Mouse (Mus musculus) spleen, postnatal 4 days (tissue): ENCODE measurements around the gene Elf5.

Experiments
- DNase-seq, 2 experiments: peaks; one replicate each; pipeline ENCODE4 v3.0.0; 2022; ENCODE audit warnings: low spot score in 2 of 2

The Elf5 gene

DNA sequence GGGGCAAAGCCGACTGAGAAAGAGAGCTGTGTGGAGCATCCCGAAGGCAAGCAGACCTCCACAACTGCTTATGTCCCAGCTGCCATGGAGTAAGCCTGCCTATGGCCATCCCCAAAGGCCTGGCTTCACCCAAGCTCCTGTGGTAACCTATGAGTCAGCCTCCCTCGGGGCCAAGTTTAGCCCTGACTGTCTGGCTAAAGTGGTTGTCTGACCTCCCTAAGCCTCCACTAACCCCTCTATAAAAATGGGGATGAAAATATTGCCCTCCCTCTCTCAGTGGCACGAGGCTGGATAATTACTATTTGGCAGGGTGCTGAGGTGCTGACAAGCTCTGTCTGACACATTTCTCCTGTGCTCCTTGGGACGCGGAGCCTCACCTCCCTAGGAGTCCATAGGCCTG lies at the start of gene Elf5:
Gene Elf5 (plus strand): TSS at position 341 of the 400 bp plus-strand sequence.
- no peak for DNase-seq

DNA sequence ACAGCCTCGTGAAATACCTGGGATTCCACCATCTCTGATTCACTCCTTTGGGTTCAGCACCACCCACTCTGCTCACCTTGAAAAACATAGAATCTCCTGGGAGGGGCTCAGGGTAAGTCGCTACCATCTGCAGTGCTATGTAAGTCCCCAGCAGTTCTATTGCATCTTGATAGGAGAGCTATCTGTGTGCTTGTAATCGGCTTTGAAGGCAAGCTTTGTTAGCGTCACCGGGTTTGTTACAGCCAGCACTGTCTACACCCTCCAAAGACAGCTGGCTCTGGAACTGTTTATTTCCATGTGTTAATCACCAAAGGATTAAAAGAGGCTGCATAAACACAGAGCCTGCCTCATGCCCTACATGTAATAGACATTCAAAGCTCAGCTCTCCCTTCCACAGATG lies 38.9 kb upstream of the Elf5 start:
- no peak for DNase-seq

- no peak for DNase-seq
Measured at GRCm38 (mm10) chr2:103379502-103380160, 31.9 kb upstream of the Elf5 start.

- DNase-seq: no peak
Measured at GRCm38 (mm10) chr2:103382174-103382573, 29.3 kb upstream of the Elf5 start.

GRCm38 (mm10) chr2:103387881-103388280 lies 23.6 kb upstream of the Elf5 start:
- DNase-seq: no peak

DNA sequence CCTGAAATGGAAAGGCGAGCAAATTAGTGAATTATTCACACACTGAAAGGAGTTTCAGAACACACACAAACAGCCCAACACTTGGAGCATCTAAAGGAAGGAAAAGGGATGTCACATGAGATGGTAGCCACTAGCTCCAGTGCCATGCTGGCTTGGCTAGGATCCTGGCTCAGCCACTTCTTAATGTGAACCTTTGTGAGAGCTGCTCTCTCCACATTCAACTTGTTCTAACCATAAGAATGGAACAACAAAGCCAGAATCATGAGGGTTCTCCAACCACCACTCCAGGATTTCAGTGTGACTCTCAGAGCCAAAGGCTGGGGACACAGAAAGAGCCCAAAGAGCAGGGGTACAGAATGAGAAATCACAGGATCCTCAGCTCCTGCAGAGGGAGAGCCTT lies 23.2 kb upstream of the Elf5 start:
- DNase-seq: no peak

GRCm38 (mm10) chr2:103390086-103390988 lies 21.2 kb upstream of the Elf5 start:
- DNase-seq: no peak

DNA sequence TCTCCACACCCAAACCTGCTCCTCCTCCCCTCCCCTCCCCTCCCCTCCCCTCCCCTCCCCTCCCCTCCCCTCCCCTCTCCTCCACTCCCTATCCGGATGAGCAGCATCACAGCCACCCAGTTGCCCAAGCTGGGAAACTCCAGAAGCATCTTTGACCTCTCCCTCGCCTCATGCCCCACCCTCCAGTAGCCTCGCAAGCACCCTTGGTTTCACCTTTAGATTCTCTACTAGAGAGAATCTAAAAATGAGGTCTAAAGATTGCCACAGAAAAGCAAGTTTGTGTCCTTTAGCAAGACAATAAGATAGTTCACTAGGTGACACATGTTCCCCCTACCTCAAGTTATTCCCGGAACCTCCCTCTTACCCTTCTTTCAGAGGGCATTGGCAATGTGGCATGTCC lies 19.9 kb upstream of the Elf5 start:
- DNase-seq: no peak

DNA sequence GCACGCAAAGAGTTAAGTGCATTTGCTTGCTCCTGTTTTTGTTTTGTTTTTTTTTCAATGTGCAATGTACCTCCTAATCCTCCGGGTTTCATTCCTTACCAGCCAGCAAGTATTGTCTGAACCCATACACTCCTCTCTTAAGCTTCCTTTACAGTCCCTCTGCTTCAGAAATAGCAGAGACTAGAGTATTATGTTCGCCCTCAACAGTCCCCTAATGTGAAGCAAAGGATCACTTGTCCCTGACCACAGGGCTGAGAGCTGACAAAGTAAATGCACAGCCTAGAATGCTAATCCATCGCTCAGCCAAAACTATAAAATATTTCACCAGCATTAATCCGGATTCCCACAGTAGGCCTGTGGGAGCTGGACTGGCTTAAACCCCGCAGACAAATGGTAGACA lies 13.4 kb upstream of the Elf5 start:
- DNase-seq: no peak

- no peak for DNase-seq
Measured at GRCm38 (mm10) chr2:103400691-103401090, 10.8 kb upstream of the Elf5 start.

DNA sequence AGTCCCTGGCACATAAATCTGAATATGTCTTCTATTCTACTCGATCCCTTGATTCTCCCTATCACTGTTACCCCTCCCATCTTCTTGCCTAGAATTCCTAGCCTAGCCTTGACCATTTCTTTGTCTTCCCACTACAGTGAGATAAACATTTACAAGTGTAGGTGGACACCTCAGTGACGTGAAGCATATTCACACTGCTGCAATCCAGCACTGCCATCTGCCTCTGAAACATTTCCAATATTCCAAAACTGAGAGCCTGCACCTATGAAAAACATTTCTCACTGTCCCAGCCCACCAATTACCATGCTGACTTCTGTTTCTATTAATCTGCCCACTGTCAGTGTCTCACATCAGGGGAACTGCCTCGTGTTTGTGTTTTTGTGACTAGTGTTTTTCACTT lies 5.2 kb upstream of the Elf5 start:
- DNase-seq: no peak

- no peak for DNase-seq
Measured at GRCm38 (mm10) chr2:103411816-103412215, 328 bp downstream of the Elf5 start.

DNA sequence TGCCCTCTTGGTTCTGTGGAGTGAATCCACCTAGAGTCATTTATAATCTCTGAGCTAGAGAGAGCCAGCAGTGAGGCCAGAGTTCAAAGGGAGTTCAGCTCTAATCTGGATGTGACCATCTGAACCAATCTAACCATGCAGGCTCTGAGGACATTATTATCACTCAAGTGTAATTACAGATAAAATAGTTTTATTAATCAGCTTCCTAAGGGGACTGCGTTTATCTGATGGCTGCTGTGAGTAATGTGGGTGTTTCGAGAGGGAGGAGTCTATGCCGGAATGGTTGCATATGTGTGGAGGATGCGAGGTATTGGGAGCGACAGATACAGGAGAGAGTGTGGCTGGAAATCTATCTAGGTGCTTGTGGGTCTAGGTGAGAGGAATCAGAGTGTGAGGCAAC lies 1.9 kb downstream of the Elf5 start:
- DNase-seq: no peak

- DNase-seq: no peak
Measured at GRCm38 (mm10) chr2:103415774-103416173, 4.3 kb downstream of the Elf5 start.

- DNase-seq: no peak
Measured at GRCm38 (mm10) chr2:103420650-103421507, 9.4 kb downstream of the Elf5 start.

GRCm38 (mm10) chr2:103423884-103424283 lies 12.4 kb downstream of the Elf5 start:
- DNase-seq: no peak

GRCm38 (mm10) chr2:103424349-103425026 lies 13.0 kb downstream of the Elf5 start:
- DNase-seq: peak; percentile 40 to 81

GRCm38 (mm10) chr2:103425456-103426063 lies 14.1 kb downstream of the Elf5 start:
- no peak for DNase-seq

- DNase-seq: no peak
Measured at GRCm38 (mm10) chr2:103428356-103428755, 16.9 kb downstream of the Elf5 start.

- no peak for DNase-seq
Measured at GRCm38 (mm10) chr2:103430712-103431111, 19.2 kb downstream of the Elf5 start.

DNA sequence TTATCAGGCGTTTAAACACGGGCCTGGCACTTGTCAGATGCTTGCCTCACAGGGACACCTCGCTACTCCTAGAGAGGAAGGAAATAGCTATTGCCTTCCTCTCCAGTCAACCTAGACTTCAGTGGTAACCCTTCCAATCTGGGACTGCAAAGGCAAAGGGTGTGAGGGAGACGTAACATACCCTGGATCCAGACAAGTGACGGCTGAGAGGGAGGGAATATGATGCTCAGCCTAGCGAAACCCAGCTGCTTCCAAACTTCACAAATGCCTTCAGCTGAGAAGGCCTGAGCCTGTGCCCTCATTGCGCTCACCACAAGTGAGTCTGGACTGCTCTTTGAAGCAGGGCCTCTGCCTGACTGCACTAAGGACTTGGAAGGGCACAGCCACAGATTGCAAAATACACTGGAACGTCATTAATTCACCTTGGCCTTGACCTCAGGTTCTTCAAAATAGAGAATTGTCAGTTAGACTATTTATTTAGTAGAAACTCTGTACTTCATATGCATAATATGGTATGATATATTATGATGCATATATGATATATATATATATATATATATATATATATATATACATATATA lies 21.3 kb downstream of the Elf5 start:
- DNase-seq: no peak
